Mouse (Mus musculus) neural tube, embryonic 11.5 days (tissue): ENCODE results near the gene Msh5. TPM values are rescaled to one million over a fixed set of nuclear protein-coding genes. Genes with fewer than 3 reads are reported as not detected.

Source experiments
- ATAC-seq: fragments of 200-750 bp; cut with Nextera tagmentation; 2 replicates; pipeline ENCODE4 v1.8.0; 2017; ENCODE audit warnings: moderate number of reproducible peaks, mild to moderate bottlenecking, moderate TSS enrichment, moderate library complexity; ENCODE audit not compliant: insufficient read depth, low FRiP score, low TSS enrichment
- DNase-seq: peaks from one replicate; pipeline ENCODE4 v3.0.0-alpha.2; 2015; ENCODE audit warnings: low spot score
- H3K27ac ChIP-seq: fragments of 300-500 bp; sonication (generic); 2 replicates; pipeline ENCODE4 v1.5.1; 2014; ENCODE audit warnings: low read depth, mild to moderate bottlenecking, low read length
- H3K27me3 ChIP-seq: fragments of 300-500 bp; sonication (generic); 2 replicates; pipeline ENCODE4 v1.6.1; 2014; ENCODE audit warnings: mild to moderate bottlenecking, low read length, mixed read lengths; ENCODE audit not compliant: control insufficient read depth, insufficient read depth
- H3K36me3 ChIP-seq: fragments of 300-500 bp; sonication (generic); 2 replicates; pipeline ENCODE4 v1.6.1; 2014; ENCODE audit warnings: mild to moderate bottlenecking, low read length, moderate library complexity, mixed read lengths; ENCODE audit not compliant: control insufficient read depth, insufficient read depth
- H3K4me1 ChIP-seq: fragments of 300-500 bp; sonication (generic); 2 replicates; pipeline ENCODE4 v1.6.1; 2014; ENCODE audit warnings: low read length, mixed read lengths; ENCODE audit not compliant: control insufficient read depth, insufficient read depth
- H3K4me2 ChIP-seq: fragments of 300-500 bp; sonication (generic); 2 replicates; pipeline ENCODE4 v1.6.1; 2014; ENCODE audit warnings: low read depth, mild to moderate bottlenecking, moderate library complexity
- H3K4me3 ChIP-seq: fragments of 300-500 bp; sonication (generic); 2 replicates; pipeline ENCODE4 v1.5.1; 2014; ENCODE audit warnings: low read depth, low read length
- H3K9ac ChIP-seq: fragments of 300-500 bp; sonication (generic); 2 replicates; pipeline ENCODE4 v1.6.1; 2014; ENCODE audit warnings: mild to moderate bottlenecking, low read length
- H3K9me3 ChIP-seq: fragments of 300-500 bp; sonication (generic); 2 replicates; pipeline ENCODE4 v1.6.1; 2016; ENCODE audit warnings: low read length; ENCODE audit not compliant: control insufficient read depth
- WGBS: fragments of 180-500 bp; shearing (Covaris S2); extraction: QIAGEN DNeasy Blood & Tissue Kit; methylation state at CpG from one replicate; pipeline ENCODE4 v1.1.7; 2014; 5-methylcytosine and 5-hydroxymethylcytosine counted together
- polyA plus RNA-seq: library from polyadenylated mRNA; unstranded; fragments of >200 nt; fragmentation: Nextera tagmentation; extraction: Ambion mirVana; gene quantifications from 2 replicates; pipeline ENCODE4 v1.2.1, GENCODE M21; 2014

Gene Msh5
- polyA plus RNA-seq, 1 experiment from 2014 or later = 4.1 TPM

GRCm38 (mm10) chr17:35061299-35061698 lies 14.8 kb upstream of the Msh5 start:
- DNase-seq (no peak), ATAC-seq (no peak)
- Histone ChIP-seq H3K27me3 (peaks cover 17% of the 10 kb centered on the region), H3K9me3 (no peaks in the 10 kb centered on the region), H3K9ac (no peak overlapping the region), H3K4me1 (peaks cover 23% of the 10 kb centered on the region), H3K36me3 (peaks cover 3% of the 10 kb centered on the region), H3K4me3 (0 out of 2 replicates have a peak overlapping the region, but pooled peaks have one; percentile 60), H3K4me2 (no peak overlapping the region), H3K27ac (no peak overlapping the region)
- WGBS = 85% methylated on average over 8 of the region's 8 CpGs

DNA sequence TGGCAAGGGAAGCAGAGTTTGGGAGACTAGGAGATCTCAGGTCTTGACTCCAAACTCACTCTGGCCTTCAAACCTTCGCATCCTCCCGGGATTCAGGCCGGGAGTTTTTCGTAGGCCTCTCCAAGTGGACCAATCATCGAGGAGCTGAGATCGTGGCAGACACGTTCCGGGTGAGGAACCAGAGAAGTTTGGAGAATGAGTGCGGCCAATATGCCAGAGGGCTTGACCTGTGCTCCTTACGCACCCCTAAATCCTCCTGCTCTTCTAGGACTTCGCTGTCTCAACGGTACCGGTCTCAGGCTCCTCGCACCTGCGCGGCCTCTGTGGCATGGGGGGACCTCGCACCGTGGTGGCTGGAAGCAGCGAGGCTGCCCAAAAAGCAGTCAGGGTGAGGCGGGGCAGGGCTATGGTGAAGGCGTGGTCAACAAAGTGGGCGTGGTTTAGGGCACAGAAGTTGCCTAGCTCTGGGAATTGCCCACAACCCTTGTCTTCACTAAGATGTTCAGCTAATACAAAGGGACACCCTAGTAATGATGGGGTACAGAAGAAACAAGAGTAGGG lies 14.3 kb upstream of the Msh5 start:
- Histone ChIP-seq H3K27ac (no peak overlapping the region), H3K27me3 (peaks cover 17% of the 10 kb centered on the region), H3K4me3 (peak overlapping the region; percentile 60), H3K36me3 (peaks cover 7% of the 10 kb centered on the region), H3K4me2 (peak overlapping the region; percentile 92), H3K9ac (no peak overlapping the region; the same call in none of the 2 replicates), H3K4me1 (peaks cover 23% of the 10 kb centered on the region), H3K9me3 (no peaks in the 10 kb centered on the region)
- DNase-seq (no peak), ATAC-seq (no peak)
- 60% methylated on average over 22 of the region's 22 CpGs for WGBS

GRCm38 (mm10) chr17:35060071-35060470 lies 13.5 kb upstream of the Msh5 start:
- DNase-seq (no peak), ATAC-seq (no peak)
- WGBS = 31% methylated on average over 14 of the region's 14 CpGs
- Histone ChIP-seq H3K9ac (peak overlapping the region; percentile 79), H3K4me3 (peak overlapping the region; percentile 60), H3K36me3 (peaks cover 10% of the 10 kb centered on the region), H3K27ac (no peak overlapping the region), H3K9me3 (no peaks in the 10 kb centered on the region), H3K4me1 (peaks cover 19% of the 10 kb centered on the region), H3K4me2 (peak overlapping the region; percentile 92), H3K27me3 (peaks cover 10% of the 10 kb centered on the region)

DNA sequence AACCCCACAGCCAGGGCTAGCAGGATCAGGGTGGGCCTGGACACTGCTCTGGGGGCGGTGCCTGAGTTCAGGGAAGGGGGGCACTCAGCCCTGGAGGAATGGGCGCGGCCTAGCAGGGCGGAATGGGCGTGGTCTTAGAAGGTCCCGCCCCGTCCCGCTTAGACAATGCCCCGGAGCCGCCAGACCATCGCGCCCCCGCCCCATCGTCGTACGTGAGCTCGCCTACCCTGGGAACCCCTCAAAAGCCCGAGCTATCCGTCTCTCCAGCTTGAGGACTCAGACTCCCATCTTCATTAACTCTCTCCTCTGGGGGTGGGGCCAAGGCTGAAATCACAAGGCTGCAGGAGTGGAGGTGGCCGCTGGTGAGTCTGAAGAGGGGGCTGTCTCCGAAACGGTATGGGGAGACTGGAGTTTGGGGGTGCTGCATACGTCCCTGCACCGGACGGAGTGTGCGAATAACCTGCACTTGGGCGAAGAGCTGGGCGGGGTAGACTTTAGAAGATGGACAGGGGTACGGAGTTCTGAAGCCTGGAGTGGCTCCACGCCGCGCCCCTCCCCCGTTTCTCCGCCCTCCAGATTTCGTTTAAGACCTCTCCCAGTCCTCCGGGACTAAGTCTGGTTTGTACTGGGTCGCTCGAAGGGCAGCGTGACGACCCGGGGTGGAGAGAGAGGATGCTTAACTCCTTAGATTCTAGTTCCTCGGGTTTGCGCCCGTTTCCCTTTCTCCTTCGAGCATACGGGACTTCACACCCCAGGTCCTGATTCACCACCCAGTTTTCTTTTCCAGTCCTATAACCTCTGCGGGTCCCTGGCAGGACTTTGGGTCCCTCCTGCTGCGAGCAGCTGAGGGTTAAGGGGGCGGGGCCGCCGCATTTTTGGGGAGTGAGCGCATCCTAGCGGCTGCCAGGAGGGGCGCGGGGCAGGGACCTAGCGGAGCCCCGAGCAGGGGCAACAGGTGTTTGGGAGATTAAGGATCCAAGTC lies 12.7 kb upstream of the Msh5 start, which contains the start of gene Ddah2:
Gene Ddah2, plus strand, starts transcription at position 125 of the 982 bp plus-strand sequence.
- peak within 1 kb of the TSS; percentile 92 for H3K4me2 ChIP-seq
- under 1% methylated on average over 56 of the region's 57 CpGs for WGBS
- H3K9me3 ChIP-seq = no peaks in the 10 kb centered on the region
- DNase-seq (peak; percentile 96), ATAC-seq (peak; percentile 93)
- H3K27ac ChIP-seq = peak within 1 kb of the TSS; percentile 73
- peaks cover 2% of the 10 kb centered on the region; the same call in 1 of the 2 replicates for H3K27me3 ChIP-seq
- H3K9ac ChIP-seq = peak within 1 kb of the TSS; percentile 79
- H3K4me3 ChIP-seq = peak within 1 kb of the TSS; percentile 60
- peaks cover 14% of the 10 kb centered on the region for H3K36me3 ChIP-seq
- peaks cover 10% of the 10 kb centered on the region for H3K4me1 ChIP-seq

GRCm38 (mm10) chr17:35058316-35058715 lies 11.8 kb upstream of the Msh5 start:
- peak overlapping the region; percentile 60 for H3K4me3 ChIP-seq
- no peaks in the 10 kb centered on the region for H3K27me3 ChIP-seq
- peaks cover 19% of the 10 kb centered on the region for H3K36me3 ChIP-seq
- H3K4me1 ChIP-seq = peaks cover 10% of the 10 kb centered on the region
- no peaks in the 10 kb centered on the region for H3K9me3 ChIP-seq
- WGBS = 74% methylated on average over 9 of the region's 9 CpGs
- ATAC-seq (peak; percentile 2), DNase-seq (no peak)
- H3K27ac ChIP-seq = no peak overlapping the region
- H3K4me2 ChIP-seq = no peak overlapping the region
- H3K9ac ChIP-seq = no peak overlapping the region; the same call in 1 of the 2 replicates

DNA sequence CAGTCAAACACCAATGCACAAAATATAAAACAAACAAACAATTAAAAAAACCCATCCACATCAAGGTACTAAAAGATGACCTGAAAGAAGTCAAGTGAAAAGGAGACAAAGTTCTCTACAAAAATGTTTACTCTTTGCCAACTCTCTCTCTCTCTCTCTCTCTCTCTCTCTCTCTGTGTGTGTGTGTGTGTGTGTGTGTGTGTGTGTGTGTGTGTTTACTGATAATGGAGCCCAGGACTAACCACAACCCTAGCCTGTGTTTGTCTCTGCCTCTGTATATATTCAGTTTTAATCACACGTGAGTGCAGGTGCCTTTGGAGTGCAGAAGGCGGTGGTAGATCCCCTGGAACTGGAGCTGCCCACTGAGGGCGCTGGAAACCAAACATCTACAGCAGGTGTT lies 10.5 kb upstream of the Msh5 start:
- Histone ChIP-seq H3K4me3 (no peak overlapping the region), H3K36me3 (peaks cover 24% of the 10 kb centered on the region), H3K9ac (no peak overlapping the region), H3K27ac (no peak overlapping the region), H3K4me1 (peaks cover 13% of the 10 kb centered on the region), H3K27me3 (no peaks in the 10 kb centered on the region), H3K9me3 (no peaks in the 10 kb centered on the region), H3K4me2 (no peak overlapping the region)
- ATAC-seq (no peak), DNase-seq (no peak)
- 79% methylated on average over 3 of the region's 3 CpGs for WGBS

- ATAC-seq (no peak), DNase-seq (no peak)
- Histone ChIP-seq H3K4me3 (no peak overlapping the region), H3K27me3 (no peaks in the 10 kb centered on the region), H3K9ac (no peak overlapping the region), H3K4me2 (no peak overlapping the region), H3K4me1 (peaks cover 19% of the 10 kb centered on the region), H3K9me3 (no peaks in the 10 kb centered on the region), H3K36me3 (peaks cover 22% of the 10 kb centered on the region), H3K27ac (no peak overlapping the region)
- 94% methylated on average over 7 of the region's 7 CpGs for WGBS
Observed at GRCm38 (mm10) chr17:35055691-35056495, 9.3 kb upstream of the Msh5 start.

DNA sequence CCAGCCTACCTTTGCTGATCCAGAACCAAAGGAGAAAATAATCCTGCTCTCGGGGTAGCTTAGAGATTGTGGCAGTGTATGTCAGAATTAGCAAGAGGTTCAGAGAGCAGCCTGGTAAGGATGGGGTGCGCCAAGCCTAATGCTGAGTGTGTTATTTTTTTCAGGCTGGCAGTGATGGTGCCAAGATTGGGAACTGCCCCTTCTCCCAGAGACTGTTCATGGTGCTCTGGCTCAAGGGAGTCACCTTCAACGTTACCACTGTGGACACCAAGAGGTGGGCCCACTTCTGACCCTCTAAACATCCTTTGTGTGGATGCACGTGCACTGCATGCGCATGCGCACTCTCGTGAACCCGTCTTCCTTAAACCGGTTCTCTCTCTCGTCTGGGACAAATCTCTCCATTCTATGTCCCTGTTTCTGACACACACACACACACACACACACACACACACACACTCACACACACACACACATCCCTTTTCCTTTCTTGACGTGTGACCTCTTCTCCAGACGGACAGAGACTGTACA lies 5.8 kb upstream of the Msh5 start:
- H3K36me3 ChIP-seq = peaks cover 22% of the 10 kb centered on the region
- WGBS = 90% methylated on average over 12 of the region's 12 CpGs
- peak overlapping the region; percentile 93 for H3K27ac ChIP-seq
- no peak for ATAC-seq
- peaks cover 17% of the 10 kb centered on the region for H3K4me1 ChIP-seq
- no peaks in the 10 kb centered on the region for H3K27me3 ChIP-seq
- peak; percentile 30 for DNase-seq
- H3K9me3 ChIP-seq = no peaks in the 10 kb centered on the region
- peak overlapping the region; percentile 89 for H3K9ac ChIP-seq
- H3K4me2 ChIP-seq = peak overlapping the region; percentile 88
- peak overlapping the region; percentile 67 for H3K4me3 ChIP-seq
